Mouse (Mus musculus): ENCODE measurements around the gene Slc25a39. TPM values are rescaled to one million over a fixed set of nuclear protein-coding genes. Genes with fewer than 3 reads are reported as not detected.

Slc25a39 gene
- polyA plus RNA-seq, 1 experiment from 2014 or later: 283 TPM

DNA sequence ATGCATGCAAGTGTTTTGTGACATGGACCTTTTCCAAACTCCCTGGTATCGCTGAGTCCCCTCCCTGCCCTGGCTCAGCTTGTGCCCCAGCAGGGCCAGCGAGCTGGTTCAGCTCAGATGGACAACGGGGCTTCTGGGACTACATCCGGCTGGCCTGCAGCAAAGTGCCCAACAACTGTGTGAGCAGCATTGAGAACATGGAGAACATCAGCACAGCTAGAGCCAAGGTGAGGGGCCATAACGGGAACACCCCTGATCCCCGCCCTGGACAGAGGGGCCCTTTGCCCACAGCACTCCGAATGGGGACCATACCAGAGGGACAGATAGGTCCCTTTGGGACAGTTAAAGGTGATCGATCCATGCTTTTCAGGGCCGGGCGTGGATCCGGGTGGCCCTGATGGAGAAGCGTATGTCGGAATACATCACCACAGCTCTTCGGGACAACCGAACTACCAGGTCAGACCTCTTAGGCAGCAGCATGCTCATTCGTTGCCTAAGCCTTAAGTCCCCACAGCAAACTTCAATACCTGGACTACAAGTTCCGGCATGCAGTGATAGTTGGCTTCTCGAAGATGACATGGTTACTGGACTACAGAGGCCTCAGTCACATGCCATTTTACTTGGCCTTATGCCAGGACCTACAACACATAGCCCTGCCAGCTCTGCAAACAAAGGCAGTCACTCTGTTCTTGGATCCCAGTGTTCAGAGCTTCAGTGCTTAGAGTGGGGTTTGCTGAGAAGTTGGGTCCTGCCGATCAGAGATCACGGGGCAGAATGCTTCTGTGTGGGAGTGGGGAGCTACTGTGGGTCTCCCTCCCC, 9.5 kb downstream of the Slc25a39 start:
- Histone ChIP-seq H3K27me3 (replicated peaks; ENCODE audit: control insufficient read depth, insufficient read depth, low read length) (peaks cover 75% of the 10 kb centered on the region), H3K4me2 (no peak overlapping the region), H3K4me3 (ENCODE audit: low read depth, low read length) (no peak overlapping the region), H3K4me1 (replicated peaks; ENCODE audit: control insufficient read depth, insufficient read depth, low read length) (peaks cover 5% of the 10 kb centered on the region), H3K36me3 (ENCODE audit: control insufficient read depth, insufficient read depth, low read length) (peaks cover 4% of the 10 kb centered on the region), H3K9ac (ENCODE audit: low read depth, low read length) (no peak overlapping the region), H3K27ac (ENCODE audit: low read depth, low read length) (no peak overlapping the region), H3K9me3 (ENCODE audit: control insufficient read depth, low read length) (no peaks in the 10 kb centered on the region)
- 76% methylated on average over 20 of the region's 20 CpGs for WGBS
- DNase-seq (ENCODE audit: low spot score) (no peak), ATAC-seq (replicated peaks; ENCODE audit: low FRiP score) (no peak)

- Histone ChIP-seq H3K4me2 (no peak overlapping the region), H3K27ac (ENCODE audit: low read depth, low read length) (no peak overlapping the region), H3K4me1 (replicated peaks; ENCODE audit: control insufficient read depth, insufficient read depth, low read length) (peaks cover 5% of the 10 kb centered on the region), H3K9me3 (ENCODE audit: control insufficient read depth, low read length) (no peaks in the 10 kb centered on the region), H3K27me3 (replicated peaks; ENCODE audit: control insufficient read depth, insufficient read depth, low read length) (peaks cover 76% of the 10 kb centered on the region), H3K4me3 (ENCODE audit: low read depth, low read length) (no peak overlapping the region), H3K9ac (ENCODE audit: low read depth, low read length) (no peak overlapping the region), H3K36me3 (ENCODE audit: control insufficient read depth, insufficient read depth, low read length) (no peaks in the 10 kb centered on the region)
- DNase-seq (ENCODE audit: low spot score) (no peak), ATAC-seq (replicated peaks; ENCODE audit: low FRiP score) (no peak)
- 77% methylated on average over 7 of the region's 7 CpGs for WGBS
Observed at GRCm38 (mm10) chr11:102396671-102397141, 11.0 kb downstream of the Slc25a39 start.

- no peak for DNase-seq (ENCODE audit: low spot score)
- Histone ChIP-seq H3K9ac (ENCODE audit: low read depth, low read length) (no peak overlapping the region), H3K4me2 (no peak overlapping the region), H3K27me3 (replicated peaks; ENCODE audit: control insufficient read depth, insufficient read depth, low read length) (peaks cover 75% of the 10 kb centered on the region), H3K36me3 (ENCODE audit: control insufficient read depth, insufficient read depth, low read length) (no peaks in the 10 kb centered on the region), H3K4me1 (replicated peaks; ENCODE audit: control insufficient read depth, insufficient read depth, low read length) (peaks cover 5% of the 10 kb centered on the region), H3K9me3 (ENCODE audit: control insufficient read depth, low read length) (no peaks in the 10 kb centered on the region), H3K4me3 (ENCODE audit: low read depth, low read length) (no peak overlapping the region), H3K27ac (ENCODE audit: low read depth, low read length) (no peak overlapping the region)
- ATAC-seq (replicated peaks; ENCODE audit: low FRiP score): no peak
- 57% methylated on average over 6 of the region's 6 CpGs for WGBS
Observed at GRCm38 (mm10) chr11:102396263-102396662, 11.5 kb downstream of the Slc25a39 start.

DNA sequence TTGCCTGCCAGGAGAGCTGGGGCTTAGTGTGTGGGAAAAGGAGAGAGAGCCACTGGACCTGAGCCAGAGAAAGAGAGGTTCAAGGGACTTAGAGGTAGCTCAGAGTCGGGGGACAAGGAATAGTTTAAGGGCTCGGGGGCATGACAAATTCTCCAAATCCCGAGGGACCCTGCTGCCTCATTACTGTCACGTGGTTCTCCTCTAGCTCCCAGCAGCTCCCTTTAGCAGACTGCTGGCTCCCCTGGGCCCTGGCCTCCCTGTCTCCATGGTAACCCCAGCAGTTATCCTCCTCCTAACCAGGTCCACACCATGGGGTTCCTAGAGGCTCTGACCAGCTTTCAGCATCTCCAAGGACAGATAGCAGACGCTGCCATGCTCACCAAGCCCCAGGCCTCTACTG, 12.5 kb downstream of the Slc25a39 start:
- Histone ChIP-seq H3K36me3 (ENCODE audit: control insufficient read depth, insufficient read depth, low read length) (no peaks in the 10 kb centered on the region), H3K9ac (ENCODE audit: low read depth, low read length) (no peak overlapping the region), H3K27ac (ENCODE audit: low read depth, low read length) (no peak overlapping the region), H3K9me3 (ENCODE audit: control insufficient read depth, low read length) (no peaks in the 10 kb centered on the region), H3K4me3 (ENCODE audit: low read depth, low read length) (no peak overlapping the region), H3K27me3 (replicated peaks; ENCODE audit: control insufficient read depth, insufficient read depth, low read length) (peaks cover 69% of the 10 kb centered on the region), H3K4me1 (replicated peaks; ENCODE audit: control insufficient read depth, insufficient read depth, low read length) (peaks cover 5% of the 10 kb centered on the region), H3K4me2 (no peak overlapping the region)
- DNase-seq (ENCODE audit: low spot score) (no peak), ATAC-seq (replicated peaks; ENCODE audit: low FRiP score) (no peak)
- WGBS: 16% methylated on average over 5 of the region's 5 CpGs

GRCm38 (mm10) chr11:102394421-102395124, 13.2 kb downstream of the Slc25a39 start:
- 77% methylated on average over 9 of the region's 9 CpGs for WGBS
- no peak overlapping the region for H3K9ac ChIP-seq (ENCODE audit: low read depth, low read length)
- H3K27me3 ChIP-seq (replicated peaks; ENCODE audit: control insufficient read depth, insufficient read depth, low read length): peaks cover 62% of the 10 kb centered on the region
- H3K4me2 ChIP-seq: no peak overlapping the region
- no peaks in the 10 kb centered on the region for H3K36me3 ChIP-seq (ENCODE audit: control insufficient read depth, insufficient read depth, low read length)
- H3K4me1 ChIP-seq (replicated peaks; ENCODE audit: control insufficient read depth, insufficient read depth, low read length): no peaks in the 10 kb centered on the region; the same call in 1 of the 2 replicates
- no peak for ATAC-seq (replicated peaks; ENCODE audit: low FRiP score)
- no peaks in the 10 kb centered on the region for H3K9me3 ChIP-seq (ENCODE audit: control insufficient read depth, low read length)
- H3K4me3 ChIP-seq (ENCODE audit: low read depth, low read length): no peak overlapping the region
- H3K27ac ChIP-seq (ENCODE audit: low read depth, low read length): no peak overlapping the region
- DNase-seq (ENCODE audit: low spot score): no peak

DNA sequence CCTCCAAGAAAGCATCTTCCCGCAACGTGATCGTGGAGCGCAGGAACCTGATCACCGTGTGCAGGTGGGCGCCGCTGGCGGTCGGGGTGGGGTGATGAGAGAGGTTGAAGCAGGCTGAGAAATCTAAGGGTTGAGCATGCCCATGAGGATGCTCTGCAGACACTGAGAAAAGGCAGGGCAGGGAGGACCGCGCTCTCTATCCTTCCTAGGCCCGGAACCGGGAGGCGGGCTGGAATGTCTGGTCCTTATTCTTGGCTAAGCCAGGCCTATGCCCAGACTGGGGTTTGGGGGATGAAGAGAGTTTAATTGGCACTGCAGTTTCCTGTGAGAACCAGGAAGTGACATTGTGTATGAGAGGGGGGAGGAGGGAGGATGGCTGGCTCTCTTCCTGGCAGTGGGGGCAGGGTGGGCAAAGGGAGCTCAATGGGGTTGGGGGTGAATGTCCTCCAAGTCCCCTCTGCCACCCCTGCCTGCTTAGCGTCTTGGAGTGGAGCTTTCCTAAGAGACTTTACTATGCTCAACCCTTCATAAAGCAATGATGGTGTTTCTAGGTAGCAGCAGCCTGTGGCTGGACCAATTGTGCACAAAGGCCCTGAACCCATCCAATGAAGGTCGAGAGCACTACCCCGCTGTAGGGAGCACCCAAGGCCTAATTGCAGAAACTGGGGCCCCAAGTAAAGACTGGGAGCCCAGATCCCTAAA, 13.9 kb downstream of the Slc25a39 start:
- no peak overlapping the region for H3K9ac ChIP-seq (ENCODE audit: low read depth, low read length)
- H3K4me1 ChIP-seq (replicated peaks; ENCODE audit: control insufficient read depth, insufficient read depth, low read length): no peaks in the 10 kb centered on the region; the same call in 1 of the 2 replicates
- peaks cover 55% of the 10 kb centered on the region for H3K27me3 ChIP-seq (replicated peaks; ENCODE audit: control insufficient read depth, insufficient read depth, low read length)
- H3K4me2 ChIP-seq: peak overlapping the region; percentile 64
- ATAC-seq (replicated peaks; ENCODE audit: low FRiP score) (no peak), DNase-seq (ENCODE audit: low spot score) (peak; percentile 38)
- H3K9me3 ChIP-seq (ENCODE audit: control insufficient read depth, low read length): no peaks in the 10 kb centered on the region
- H3K27ac ChIP-seq (ENCODE audit: low read depth, low read length): no peak overlapping the region
- H3K4me3 ChIP-seq (ENCODE audit: low read depth, low read length): peak overlapping the region; percentile 27
- no peaks in the 10 kb centered on the region for H3K36me3 ChIP-seq (ENCODE audit: control insufficient read depth, insufficient read depth, low read length)
- 14% methylated on average over 17 of the region's 17 CpGs for WGBS

GRCm38 (mm10) chr11:102393238-102393634, 14.5 kb downstream of the Slc25a39 start, which contains the start of gene Rundc3a:
Gene Rundc3a, plus strand, starts transcription at chr11:102393403.
- H3K4me3 ChIP-seq (ENCODE audit: low read depth, low read length): peak within 1 kb of the TSS; percentile 27
- no peak within 1 kb of the TSS for H3K27ac ChIP-seq (ENCODE audit: low read depth, low read length)

GRCm38 (mm10) chr11:102392441-102393237, 15.1 kb downstream of the Slc25a39 start:
- ATAC-seq (replicated peaks; ENCODE audit: low FRiP score) (no peak; the same call in 1 of the 2 replicates), DNase-seq (ENCODE audit: low spot score) (no peak)
- H3K4me1 ChIP-seq (replicated peaks; ENCODE audit: control insufficient read depth, insufficient read depth, low read length): no peaks in the 10 kb centered on the region; the same call in 1 of the 2 replicates
- H3K9me3 ChIP-seq (ENCODE audit: control insufficient read depth, low read length): no peaks in the 10 kb centered on the region
- peak overlapping the region; percentile 27 for H3K4me3 ChIP-seq (ENCODE audit: low read depth, low read length)
- H3K27ac ChIP-seq (ENCODE audit: low read depth, low read length): no peak overlapping the region
- no peaks in the 10 kb centered on the region for H3K36me3 ChIP-seq (ENCODE audit: control insufficient read depth, insufficient read depth, low read length)
- 18% methylated on average over 15 of the region's 15 CpGs for WGBS
- H3K9ac ChIP-seq (ENCODE audit: low read depth, low read length): no peak overlapping the region
- peaks cover 43% of the 10 kb centered on the region for H3K27me3 ChIP-seq (replicated peaks; ENCODE audit: control insufficient read depth, insufficient read depth, low read length)
- peak overlapping the region; percentile 64 for H3K4me2 ChIP-seq

More at GRCm38 (mm10) chr11:102393238-102393634, 14.5 kb downstream of the Slc25a39 start, which contains the start of gene Rundc3a:
- ATAC-seq (replicated peaks; ENCODE audit: low FRiP score): peak; percentile 80
- H3K9ac ChIP-seq (ENCODE audit: low read depth, low read length): no peak within 1 kb of the TSS
- H3K36me3 ChIP-seq (ENCODE audit: control insufficient read depth, insufficient read depth, low read length): no peaks in the 10 kb centered on the region
- under 1% methylated on average over 33 of the region's 34 CpGs for WGBS
- no peaks in the 10 kb centered on the region; the same call in 1 of the 2 replicates for H3K4me1 ChIP-seq (replicated peaks; ENCODE audit: control insufficient read depth, insufficient read depth, low read length)
- H3K27me3 ChIP-seq (replicated peaks; ENCODE audit: control insufficient read depth, insufficient read depth, low read length): peaks cover 48% of the 10 kb centered on the region
- H3K4me2 ChIP-seq: peak within 1 kb of the TSS; percentile 64
- peak; percentile 89 for DNase-seq (ENCODE audit: low spot score)
- no peaks in the 10 kb centered on the region for H3K9me3 ChIP-seq (ENCODE audit: control insufficient read depth, low read length)

All from liver, embryonic 11.5 days (tissue).